Mouse (Mus musculus) Muller cell, postnatal 12 days (primary cell): ENCODE results near the gene Nccrp1.

Experiments used
- DNase-seq: peaks from one replicate; pipeline ENCODE4 v3.0.0-alpha.2; 2015; ENCODE audit errors: inconsistent ontology term

Nccrp1 gene

GRCm38 (mm10) chr7:28547154-28547553 lies at the start of gene Nccrp1:
Gene Nccrp1, minus strand, starts transcription at chr7:28547254.
- DNase-seq: no peak

DNA sequence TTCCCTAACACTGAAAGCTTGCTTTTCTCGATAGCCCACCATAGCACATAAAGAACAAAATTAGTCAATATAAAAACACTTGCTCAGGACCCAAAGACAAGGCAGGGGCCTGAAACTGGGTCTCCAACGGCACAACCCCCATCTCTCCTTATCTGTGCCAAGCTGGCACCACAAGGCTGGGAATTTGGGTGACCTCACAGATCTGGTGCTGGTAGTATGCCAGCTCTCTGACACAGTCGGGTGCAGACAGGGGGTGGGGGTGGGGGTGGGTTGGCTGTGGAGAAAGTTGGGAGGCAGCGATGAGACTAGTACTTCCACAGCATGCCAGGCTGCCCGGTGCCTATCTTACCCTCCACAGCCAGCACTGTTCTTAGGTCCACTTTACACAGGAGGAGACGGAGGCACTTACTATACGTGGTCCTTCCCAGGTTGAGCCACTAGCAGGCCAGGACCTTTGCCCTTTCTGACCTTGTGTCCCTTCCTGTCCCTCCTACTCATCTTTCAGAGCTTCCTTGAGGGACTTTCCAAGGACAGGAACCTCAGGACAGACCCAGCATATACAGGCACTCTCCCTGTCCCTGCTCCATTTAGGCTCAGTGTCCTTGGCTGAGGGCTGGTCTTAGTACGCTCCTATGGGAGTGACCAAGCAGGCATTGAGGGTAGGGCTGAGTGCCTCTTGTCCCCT lies 48.8 kb upstream of the Nccrp1 start:
- DNase-seq: peak; percentile 80

GRCm38 (mm10) chr7:28593206-28594111 lies 46.4 kb upstream of the Nccrp1 start:
- peak; percentile 72 for DNase-seq

DNA sequence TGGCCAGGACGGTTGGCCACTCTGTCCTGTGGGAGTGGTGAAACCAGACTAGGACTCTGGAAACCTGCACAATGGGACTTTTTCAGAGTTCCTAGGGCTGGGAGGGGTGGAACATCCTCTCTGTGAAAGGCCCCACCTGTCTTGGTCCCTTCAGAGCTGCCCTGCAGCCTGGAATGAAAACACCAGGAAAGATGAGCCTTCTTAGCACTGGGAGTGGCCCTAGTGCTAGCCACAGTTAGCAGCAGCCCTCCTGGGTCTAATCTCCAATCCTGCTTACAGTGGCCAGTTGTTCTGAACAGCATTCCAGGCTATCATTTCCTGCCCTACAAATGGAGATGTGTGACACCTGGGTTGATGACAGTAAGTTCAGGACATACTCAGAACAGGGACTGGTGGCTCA lies 44.8 kb upstream of the Nccrp1 start:
- no peak for DNase-seq

GRCm38 (mm10) chr7:28587644-28588043 lies 40.6 kb upstream of the Nccrp1 start:
- peak; percentile 83 for DNase-seq

DNA sequence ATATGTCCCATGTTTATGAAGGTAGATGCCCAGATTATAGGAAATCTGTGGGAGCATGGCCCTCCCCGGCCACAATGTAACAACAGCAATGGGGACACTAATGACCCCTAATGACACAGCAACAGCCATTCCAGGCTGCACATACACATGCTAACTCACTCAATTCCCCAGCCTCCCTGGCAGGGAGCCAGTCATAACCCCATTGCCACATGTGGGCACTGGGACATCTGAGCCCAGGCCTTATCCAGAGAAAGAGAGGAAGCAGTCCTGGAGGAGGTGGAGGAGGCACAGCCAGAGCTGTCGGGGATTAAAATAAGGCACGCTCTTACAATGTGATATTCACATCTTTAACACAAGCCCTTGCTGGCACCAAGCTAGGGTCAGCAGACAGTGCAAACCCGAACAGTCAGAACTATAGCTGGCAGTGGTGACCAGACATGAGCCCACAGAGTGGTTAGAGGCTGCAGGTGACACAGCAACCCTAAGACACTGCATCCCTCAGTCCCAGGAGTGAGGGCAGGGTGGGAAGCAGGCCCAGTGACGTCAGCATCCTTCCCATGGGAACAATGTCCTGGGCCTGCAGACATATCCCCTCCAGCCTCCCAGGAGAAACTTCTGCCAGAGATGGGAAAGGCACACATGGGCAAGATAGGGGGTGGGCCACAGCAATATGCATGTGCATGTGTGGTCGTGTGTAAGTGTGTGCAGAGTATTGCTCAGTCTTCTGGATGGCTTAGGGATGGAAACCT lies 39.8 kb upstream of the Nccrp1 start:
- DNase-seq: peak; percentile 41

GRCm38 (mm10) chr7:28585001-28585400 lies 37.9 kb upstream of the Nccrp1 start:
- DNase-seq: no peak

- DNase-seq: no peak
These were observed 37.4 kb upstream of the Nccrp1 start for GRCm38 (mm10) chr7:28584468-28584867.

DNA sequence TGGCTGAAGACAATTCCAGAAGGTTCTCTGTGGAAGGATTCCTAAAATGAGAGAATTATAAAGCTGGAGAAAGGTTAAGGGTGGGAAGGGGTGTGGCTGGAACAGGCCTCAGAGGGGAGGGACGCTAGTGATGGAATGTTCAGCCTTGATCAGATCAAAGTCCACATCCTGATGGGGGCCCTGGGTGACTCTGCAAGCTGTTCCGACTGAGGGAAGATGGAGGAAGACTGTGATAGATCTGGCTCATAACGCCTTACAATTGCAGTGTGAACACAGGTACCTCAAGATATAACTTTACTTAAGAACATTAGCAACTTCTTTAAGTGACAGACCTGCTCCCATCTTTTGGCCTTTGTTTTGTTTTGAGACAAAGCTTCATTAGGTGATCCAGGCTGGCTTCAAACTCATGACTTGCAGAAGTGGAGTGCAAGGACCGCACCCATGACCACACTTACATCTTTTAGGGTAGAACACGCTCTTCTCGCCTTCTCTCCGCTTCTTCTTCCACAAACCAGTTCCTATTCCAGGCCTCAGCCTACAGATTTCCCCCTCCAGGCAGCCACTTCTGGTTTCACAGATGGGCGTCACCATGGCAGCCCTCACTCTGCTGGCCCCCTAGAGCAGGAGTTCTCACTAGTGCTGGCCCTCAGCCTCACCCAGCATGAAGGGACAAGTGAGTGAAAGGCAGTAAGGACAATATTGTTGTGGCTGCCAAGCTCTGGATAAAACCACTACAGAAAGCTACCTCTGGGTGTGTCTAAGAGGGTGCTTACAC lies 36.7 kb upstream of the Nccrp1 start:
- DNase-seq: no peak

DNA sequence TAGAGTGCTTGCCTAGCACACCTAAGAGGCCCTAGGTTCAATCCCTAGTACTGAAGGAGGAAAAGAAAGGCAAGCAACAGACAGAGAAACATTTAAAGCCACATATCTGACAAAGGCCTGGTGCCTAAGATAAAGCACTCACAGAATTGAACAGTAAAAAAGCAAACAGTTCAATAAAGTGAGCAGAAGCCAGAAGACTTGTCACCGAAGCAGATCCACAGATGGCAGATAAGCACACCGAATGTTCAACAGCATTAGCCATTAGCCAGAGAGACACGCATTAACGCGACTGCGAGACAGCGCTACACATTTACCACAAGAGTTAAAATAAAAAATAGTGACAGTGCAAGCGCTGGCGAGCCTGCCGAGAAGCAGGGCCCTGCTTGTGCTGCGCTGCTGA lies 35.8 kb upstream of the Nccrp1 start:
- no peak for DNase-seq

- DNase-seq: no peak
These were observed 34.7 kb upstream of the Nccrp1 start for GRCm38 (mm10) chr7:28581721-28582120.

- no peak for DNase-seq
These were observed 32.8 kb upstream of the Nccrp1 start for GRCm38 (mm10) chr7:28579826-28580225.

GRCm38 (mm10) chr7:28578543-28579053 lies 31.5 kb upstream of the Nccrp1 start:
- no peak for DNase-seq

DNA sequence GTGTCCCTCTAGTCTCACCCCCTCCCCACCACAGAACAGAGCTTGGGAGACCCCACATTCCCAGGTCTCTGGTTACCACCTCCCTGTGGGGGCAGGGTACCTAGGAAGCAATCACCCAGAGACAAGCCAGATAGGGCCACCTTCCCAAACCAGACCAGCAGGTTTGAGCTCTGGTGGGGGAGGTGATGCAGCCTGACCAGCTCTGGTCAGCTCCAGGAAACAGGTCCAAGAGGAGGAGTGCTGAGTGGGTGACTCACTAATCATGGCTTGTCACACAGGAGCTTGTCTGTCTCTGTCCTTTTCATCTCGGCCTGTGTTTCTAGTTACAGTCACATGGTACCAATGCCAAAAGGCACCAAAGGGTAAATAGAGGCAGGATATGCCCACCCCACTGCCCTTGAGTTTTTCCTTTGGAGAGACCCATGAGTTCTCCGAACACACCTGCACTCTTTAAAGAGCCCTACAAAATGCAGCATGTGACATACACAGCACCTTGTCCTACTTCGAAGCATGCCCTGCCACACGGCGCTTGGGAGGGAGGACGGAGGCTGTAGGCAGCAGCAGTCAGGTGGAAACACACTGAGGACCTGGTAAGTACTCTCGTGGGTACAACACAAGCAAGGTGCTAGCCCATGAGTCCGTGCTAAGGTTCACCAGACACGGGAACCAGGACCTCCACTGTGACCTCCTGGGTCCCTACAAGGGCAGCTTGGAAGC lies 30.9 kb upstream of the Nccrp1 start:
- DNase-seq: peak; percentile 48

- DNase-seq: peak; percentile 85
These were observed 29.3 kb upstream of the Nccrp1 start for GRCm38 (mm10) chr7:28576271-28576914.

- no peak for DNase-seq
These were observed 28.5 kb upstream of the Nccrp1 start for GRCm38 (mm10) chr7:28575597-28575996.

DNA sequence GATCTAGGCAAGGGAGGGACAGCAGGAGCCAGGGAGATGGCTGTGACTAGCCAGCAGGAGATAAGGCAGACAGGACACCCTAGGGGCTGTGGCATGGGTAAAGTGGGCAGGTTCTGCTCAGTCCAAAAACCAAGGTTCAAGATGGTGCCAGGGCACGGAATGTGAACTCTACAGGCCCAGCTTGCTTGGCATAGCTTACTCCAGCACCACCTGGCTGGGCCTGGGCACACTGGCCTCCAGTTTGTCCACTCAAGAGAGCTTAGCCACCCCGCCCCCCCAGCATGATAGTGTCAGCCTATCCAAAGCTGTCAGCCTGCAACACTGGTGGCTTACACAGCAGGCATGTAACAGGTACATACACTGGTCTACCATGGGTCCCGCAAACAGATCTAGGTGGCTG lies 26.2 kb upstream of the Nccrp1 start:
- DNase-seq: no peak

GRCm38 (mm10) chr7:28572689-28573088 lies 25.6 kb upstream of the Nccrp1 start:
- no peak for DNase-seq

GRCm38 (mm10) chr7:28570982-28571682 lies 24.1 kb upstream of the Nccrp1 start:
- DNase-seq: no peak
